Mouse (Mus musculus) central nervous system, embryonic 18 days (tissue): ENCODE data around the gene Ccdc173. TPM values are rescaled to one million over a fixed set of nuclear protein-coding genes. Genes with fewer than 3 reads are reported as not detected.

Experiments
- polyA plus RNA-seq: library from polyadenylated mRNA; depleted of rRNA; stranded (reverse); fragments of >200 nt; gene quantifications from 2 replicates; pipeline ENCODE4 v1.2.3, GENCODE M21; 2012; rRNA removed

The Ccdc173 gene
- polyA plus RNA-seq = 2.3 and 2.5 TPM in 2 replicates

GRCm38 (mm10) chr2:69789429-69790069, at the start of gene Ccdc173, which contains the start of gene Phospho2:
Gene Ccdc173 (minus strand): TSS chr2:69789575.
Gene Phospho2 (plus strand): TSS chr2:69789623.

DNA sequence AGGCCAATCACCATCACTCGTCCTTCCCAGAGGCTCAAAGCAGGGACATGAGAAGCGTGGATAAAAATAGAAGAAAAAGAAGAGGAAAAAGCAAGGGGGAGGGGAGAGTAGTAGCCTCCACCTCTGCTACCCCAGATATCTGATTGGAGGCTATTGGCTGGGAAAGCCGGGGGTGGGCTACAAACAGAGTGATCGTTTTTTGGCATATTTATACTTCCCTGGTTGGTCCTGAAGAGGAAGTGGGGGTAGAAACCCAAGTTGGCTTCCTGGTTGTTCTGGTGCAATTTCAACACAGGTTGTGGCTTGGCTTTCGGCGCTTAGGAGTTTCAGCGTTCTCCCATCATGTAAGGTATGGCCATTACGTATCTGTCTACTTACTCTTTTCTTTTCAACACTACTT, 32.3 kb upstream of the Ccdc173 start, which contains the start of gene Klhl23:
Gene Klhl23, plus strand, starts transcription at position 234 of the 400 bp plus-strand sequence.

GRCm38 (mm10) chr2:69722273-69722649, 67.1 kb downstream of the Ccdc173 start, which contains the start of gene Ppig:
Gene Ppig (plus strand): TSS chr2:69722545.

DNA sequence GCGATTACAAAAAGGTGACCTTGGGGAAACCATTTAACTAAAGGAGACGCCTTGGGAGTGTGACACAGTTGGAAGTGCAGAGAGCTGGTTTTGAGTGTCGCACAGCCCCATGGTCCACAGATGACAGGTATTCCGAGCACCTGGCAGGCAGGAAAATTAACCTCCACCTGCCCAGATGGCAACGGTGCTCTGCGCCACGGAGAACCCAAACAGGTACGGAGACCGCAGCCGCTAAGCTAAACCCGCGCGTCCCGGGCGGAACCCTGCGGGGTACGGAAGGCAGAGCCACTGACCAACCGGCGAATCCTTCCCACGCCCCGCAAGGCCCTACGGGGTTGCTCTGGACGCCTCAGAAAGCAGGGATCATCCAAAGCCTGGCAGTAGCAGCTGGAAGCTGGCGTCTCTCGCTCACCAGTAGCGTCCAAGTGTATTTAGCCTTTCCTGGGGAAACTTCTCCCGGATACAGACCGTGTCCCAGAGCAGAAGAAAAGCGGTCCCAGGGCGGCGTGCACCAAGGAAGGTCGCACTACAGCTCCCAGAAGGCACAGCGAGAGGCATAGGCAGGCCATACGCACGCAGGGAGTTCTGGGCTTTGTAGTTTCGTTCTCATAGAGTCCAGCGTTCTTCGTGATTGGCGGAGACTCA, 76.3 kb downstream of the Ccdc173 start, which contains the start of gene Fastkd1:
Gene Fastkd1, minus strand, starts transcription at position 536 of the 645 bp plus-strand sequence.

Other genes starting within 250 kb of the Ccdc173 start
- 0.70 and 1.0 TPM in 2 replicates for gene Lrp2, start 203.5 kb downstream of the Ccdc173 start, polyA plus RNA-seq
- 30.8 and 33.9 TPM in 2 replicates for gene Bbs5, start 142.4 kb downstream of the Ccdc173 start, polyA plus RNA-seq
- 0.23 and 2.8 TPM in 2 replicates for gene Klhl41, start 119.5 kb downstream of the Ccdc173 start, polyA plus RNA-seq
- gene Fastkd1, start 76.1 kb downstream of the Ccdc173 start, polyA plus RNA-seq = 17.6 and 18.5 TPM in 2 replicates
- 22.1 and 25.2 TPM in 2 replicates for gene Ppig, start 67.0 kb downstream of the Ccdc173 start, polyA plus RNA-seq
- 30.7 and 32.5 TPM in 2 replicates for gene Phospho2, start within 50 bp of the Ccdc173 start, polyA plus RNA-seq
- gene Klhl23, start 32.4 kb upstream of the Ccdc173 start, polyA plus RNA-seq = 67.5 and 71.3 TPM in 2 replicates
- gene Ssb, start 72.0 kb upstream of the Ccdc173 start, polyA plus RNA-seq = 129 and 148 TPM in 2 replicates
- gene Mettl5, start 96.0 kb upstream of the Ccdc173 start, polyA plus RNA-seq = 9.6 and 11.5 TPM in 2 replicates
- 52.5 and 54.8 TPM in 2 replicates for gene Ubr3, start 107.7 kb upstream of the Ccdc173 start, polyA plus RNA-seq
- gene Myo3b, start 249.6 kb upstream of the Ccdc173 start, polyA plus RNA-seq = 1.1 and 1.5 TPM in 2 replicates